Mouse (Mus musculus) MEL (cell line): ENCODE results near the gene Ces2g. TPM values are rescaled to one million over a fixed set of nuclear protein-coding genes. Genes with fewer than 3 reads are reported as not detected.

Experiments used
- DNase-seq: peaks from one replicate; pipeline ENCODE4 v3.0.0; 2011; ENCODE audit warnings: low read depth, low spot score
- H3K27ac ChIP-seq: 2 replicates; pipeline ENCODE4 v1.5.1; 2012; ENCODE audit warnings: low read depth, mild to moderate bottlenecking, control low read depth, low read length, moderate library complexity; ENCODE audit not compliant: control insufficient read depth
- H3K27me3 ChIP-seq, 2 experiments: fragments of 150-350 bp in 1 of 2; sonication (generic) in 1 of 2; 2 replicates each; pipeline ENCODE4 v1.6.1; 2012; ENCODE audit warnings: low read length in 2 of 2, mild to moderate bottlenecking in 2 of 2, improper control_type of control experiment in 1 of 2, moderate library complexity in 1 of 2; ENCODE audit not compliant: insufficient read depth in 2 of 2, control insufficient read depth in 1 of 2
- H3K36me3 ChIP-seq, 2 experiments: 2 replicates each; pipeline ENCODE4 v1.6.1; 2012 to 2014; ENCODE audit warnings: low read length in 2 of 2, improper control_type of control experiment in 1 of 2, inconsistent platforms in 1 of 2, mild to moderate bottlenecking in 1 of 2; ENCODE audit not compliant: insufficient read depth in 2 of 2, control insufficient read depth in 1 of 2
- H3K4me1 ChIP-seq, 2 experiments: fragments of 150-350 bp in 1 of 2; sonication (generic) in 1 of 2; 2 replicates each; pipeline ENCODE4 v1.6.1; 2012; ENCODE audit warnings: low read length in 2 of 2, improper control_type of control experiment in 1 of 2, mild to moderate bottlenecking in 1 of 2; ENCODE audit not compliant: insufficient read depth in 2 of 2, control insufficient read depth in 1 of 2
- H3K4me3 ChIP-seq, 2 experiments: fragments of 150-350 bp in 1 of 2; sonication (generic) in 1 of 2; 2 replicates each; pipeline ENCODE4 v1.5.1; 2012; ENCODE audit warnings: low read depth in 2 of 2, low read length in 2 of 2, mild to moderate bottlenecking in 2 of 2, moderate library complexity in 2 of 2, control low read depth in 1 of 2, improper control_type of control experiment in 1 of 2; ENCODE audit not compliant: control insufficient read depth in 1 of 2, insufficient read depth in 1 of 2
- H3K79me2 ChIP-seq: 2 replicates; pipeline ENCODE4 v1.6.1; 2012; ENCODE audit warnings: mild to moderate bottlenecking, low read length, moderate library complexity; ENCODE audit not compliant: control insufficient read depth, poor library complexity, insufficient read depth
- H3K9ac ChIP-seq: 2 replicates; pipeline ENCODE4 v1.6.1; 2012; ENCODE audit warnings: low read depth, mild to moderate bottlenecking, control low read depth, low read length, moderate library complexity; ENCODE audit not compliant: control insufficient read depth, poor library complexity, severe bottlenecking
- H3K9me3 ChIP-seq: fragments of 150-350 bp; sonication (generic); replicated peaks from 2 replicates; pipeline ENCODE4 v1.6.1; 2012; ENCODE audit warnings: mild to moderate bottlenecking, low read length, improper control_type of control experiment, moderate library complexity; ENCODE audit not compliant: insufficient read depth
- CHD1 ChIP-seq: IDR thresholded peaks from 2 replicates; pipeline ENCODE4 v1.6.1; 2012; ENCODE audit warnings: low read depth, mild to moderate bottlenecking, inconsistent platforms, low read length, improper control_type of control experiment
- ETS1 ChIP-seq: IDR thresholded peaks from 2 replicates; pipeline ENCODE4 v1.6.1; 2012; ENCODE audit warnings: low read depth, mild to moderate bottlenecking, inconsistent platforms, low read length, improper control_type of control experiment, moderate library complexity
- GABPA ChIP-seq: IDR thresholded peaks from 2 replicates; pipeline ENCODE4 v1.6.1; 2012; ENCODE audit warnings: low read depth, mild to moderate bottlenecking, inconsistent platforms, low read length, improper control_type of control experiment, moderate library complexity
- GATA1 ChIP-seq: IDR thresholded peaks from 2 replicates; pipeline ENCODE4 v1.6.1; 2011; ENCODE audit warnings: low read depth, low read length, improper control_type of control experiment
- HCFC1 ChIP-seq: IDR thresholded peaks from 2 replicates; pipeline ENCODE4 v1.6.1; 2012; ENCODE audit warnings: low read depth, mild to moderate bottlenecking, inconsistent platforms, low read length, improper control_type of control experiment, moderate library complexity
- JUND ChIP-seq: IDR thresholded peaks from 2 replicates; pipeline ENCODE4 v1.6.1; 2011; ENCODE audit warnings: low read depth, mild to moderate bottlenecking, improper control_type of control experiment, low read length
- KAT2A ChIP-seq: conservative IDR thresholded peaks from 2 replicates; pipeline ENCODE4 v1.6.1; 2012; ENCODE audit warnings: low read depth, low read length, improper control_type of control experiment, inconsistent platforms
- MAX ChIP-seq: IDR thresholded peaks from 2 replicates; pipeline ENCODE4 v1.6.1; 2011; ENCODE audit warnings: low read length, improper control_type of control experiment
- MAZ ChIP-seq: IDR thresholded peaks from 2 replicates; pipeline ENCODE4 v1.6.1; 2012; ENCODE audit warnings: low read depth, mild to moderate bottlenecking, inconsistent platforms, low read length, improper control_type of control experiment
- MXI1 ChIP-seq: IDR thresholded peaks from 2 replicates; pipeline ENCODE4 v1.6.1; 2011; ENCODE audit warnings: mild to moderate bottlenecking, low read depth, low read length, improper control_type of control experiment
- MYC ChIP-seq: IDR thresholded peaks from 2 replicates; pipeline ENCODE4 v1.6.1; 2011; ENCODE audit warnings: low read depth, mild to moderate bottlenecking, low read length, improper control_type of control experiment, moderate library complexity
- NRF1 ChIP-seq: IDR thresholded peaks from 2 replicates; pipeline ENCODE4 v1.6.1; 2014; ENCODE audit warnings: low read depth, mild to moderate bottlenecking, inconsistent platforms, low read length, improper control_type of control experiment, moderate library complexity; ENCODE audit not compliant: poor library complexity, insufficient read depth, severe bottlenecking
- POLR2A ChIP-seq, 2 experiments: IDR thresholded peaks; 2 replicates each; pipeline ENCODE4 v1.6.1; 2011 to 2012; ENCODE audit warnings: low read length in 2 of 2, mild to moderate bottlenecking in 2 of 2, control low read depth in 1 of 2, improper control_type of control experiment in 1 of 2, low read depth in 1 of 2, moderate library complexity in 1 of 2; ENCODE audit not compliant: control insufficient read depth in 1 of 2, insufficient read depth in 1 of 2, poor library complexity in 1 of 2
- POLR2AphosphoS2 ChIP-seq: IDR thresholded peaks from 2 replicates; pipeline ENCODE4 v1.6.1; 2011; ENCODE audit warnings: low read length, improper control_type of control experiment
- RAD21 ChIP-seq: IDR thresholded peaks from 2 replicates; pipeline ENCODE4 v1.6.1; 2011; ENCODE audit warnings: mild to moderate bottlenecking, low read depth, low read length, improper control_type of control experiment
- SMC3 ChIP-seq: IDR thresholded peaks from 2 replicates; pipeline ENCODE4 v1.6.1; 2011; ENCODE audit warnings: low read depth, low read length, improper control_type of control experiment
- TBP ChIP-seq: IDR thresholded peaks from 2 replicates; pipeline ENCODE4 v1.8.0; 2011; ENCODE audit warnings: low read depth, low read length, improper control_type of control experiment
- UBTF ChIP-seq: IDR thresholded peaks from 2 replicates; pipeline ENCODE4 v1.6.1; 2012; ENCODE audit warnings: low read depth, mild to moderate bottlenecking, inconsistent platforms, low read length, improper control_type of control experiment, moderate library complexity, borderline replicate concordance; ENCODE audit not compliant: insufficient read depth
- USF1 ChIP-seq: IDR thresholded peaks from 2 replicates; pipeline ENCODE4 v1.6.1; 2014; ENCODE audit warnings: low read depth, mild to moderate bottlenecking, inconsistent platforms, low read length, improper control_type of control experiment, moderate library complexity
- USF2 ChIP-seq, 2 experiments: IDR thresholded peaks; 2 replicates each; pipeline ENCODE4 v1.6.1; 2011 to 2012; ENCODE audit warnings: improper control_type of control experiment in 2 of 2, low read length in 2 of 2, borderline replicate concordance in 1 of 2, inconsistent platforms in 1 of 2, low read depth in 1 of 2, mild to moderate bottlenecking in 1 of 2; ENCODE audit not compliant: insufficient read depth in 1 of 2
- polyA plus RNA-seq, 2 experiments: library from polyadenylated mRNA; stranded (reverse) in 1 of 2; unstranded in 1 of 2; fragments of >175 nt in 1 of 2; fragments of >200 nt in 1 of 2; gene quantifications; 2 replicates each; pipeline versions ENCODE4 v1.2.1 to v1.2.4; 2012; ENCODE audit warnings: low replicate concordance in 2 of 2, low read depth in 1 of 2; ENCODE audit not compliant: insufficient read length in 2 of 2, insufficient read depth in 1 of 2, missing spikeins in 1 of 2
- total RNA-seq: library from RNA; depleted of rRNA; stranded (reverse); fragments of 300-350 nt; gene quantifications from 2 replicates; pipeline ENCODE4 v1.2.3, GENCODE M21; 2012

Ces2g gene
- total and polyA plus RNA-seq, 3 experiments, result 105 to 195 TPM; not detected in 1

GRCm38 (mm10) chr8:104984942-104985341, 23.4 kb downstream of the Ces2g start:
- H3K36me3 ChIP-seq, result no peaks in the 10 kb centered on the region

GRCm38 (mm10) chr8:104998191-104998590, 36.7 kb downstream of the Ces2g start:
- H3K79me2 ChIP-seq, result no peaks in the 10 kb centered on the region
- H3K27me3 ChIP-seq, result peaks cover 0 to 2% of the 10 kb centered on the region in 2 experiments; a peak in 2 of 4 replicates
- TF ChIP-seq MYC (no peak), CHD1 (no peak), HCFC1 (no peak), UBTF (no peak), MAZ (no peak), TBP (no peak), MAX (no peak), USF2 (IDR thresholded peaks at IDR 0.05; ENCODE audit: borderline replicate concordance in 1 of 2, insufficient read depth in 1 of 2, low read depth in 1 of 2, low read length in 2 of 2) (no peak), GABPA (no peak), ETS1 (no peak), MXI1 (no peak), RAD21 (no peak), POLR2A (IDR thresholded peaks at IDR 0.05; ENCODE audit: control insufficient read depth in 1 of 2, insufficient read depth in 1 of 2, low read depth in 1 of 2, low read length in 2 of 2, poor library complexity in 1 of 2) (no peak), USF1 (no peak), NRF1 (no peak), GATA1 (no peak), JUND (no peak)
- H3K4me1 ChIP-seq, result no peaks in the 10 kb centered on the region
- H3K9me3 ChIP-seq, result no peaks in the 10 kb centered on the region
- no peak for DNase-seq
- H3K9ac ChIP-seq, result no peak overlapping the region
- H3K27ac ChIP-seq, result no peak overlapping the region
- no peaks in the 10 kb centered on the region for H3K36me3 ChIP-seq
- no peak overlapping the region for H3K4me3 ChIP-seq

More at GRCm38 (mm10) chr8:104984942-104985341, 23.4 kb downstream of the Ces2g start:
- no peak overlapping the region for H3K9ac ChIP-seq
- H3K27ac ChIP-seq, result no peak overlapping the region
- H3K27me3 ChIP-seq, result peaks cover 2 to 12% of the 10 kb centered on the region in 2 experiments
- H3K79me2 ChIP-seq, result no peaks in the 10 kb centered on the region
- H3K4me3 ChIP-seq, result no peak overlapping the region
- H3K9me3 ChIP-seq, result no peaks in the 10 kb centered on the region
- no peaks in the 10 kb centered on the region for H3K4me1 ChIP-seq
- no peak for DNase-seq
- no peak for TF ChIP-seq GABPA
- TF ChIP-seq KAT2A, result no peak
- no peak for TF ChIP-seq POLR2AphosphoS2
- no peak for TF ChIP-seq SMC3
